Mouse (Mus musculus): ENCODE measurements around the gene Lsm3. TPM values are rescaled to one million over a fixed set of nuclear protein-coding genes. Genes with fewer than 3 reads are reported as not detected.
"Not testable (repeated sequence)": the region's sequence is repeated elsewhere in the genome, so short reads cannot be mapped to it uniquely, and the experiment has no call there.

Gene Lsm3
- polyA plus RNA-seq (2015; fragmentation: Nextera tagmentation; extraction: Ambion mirVana): 107 and 121 TPM in 2 replicates

DNA sequence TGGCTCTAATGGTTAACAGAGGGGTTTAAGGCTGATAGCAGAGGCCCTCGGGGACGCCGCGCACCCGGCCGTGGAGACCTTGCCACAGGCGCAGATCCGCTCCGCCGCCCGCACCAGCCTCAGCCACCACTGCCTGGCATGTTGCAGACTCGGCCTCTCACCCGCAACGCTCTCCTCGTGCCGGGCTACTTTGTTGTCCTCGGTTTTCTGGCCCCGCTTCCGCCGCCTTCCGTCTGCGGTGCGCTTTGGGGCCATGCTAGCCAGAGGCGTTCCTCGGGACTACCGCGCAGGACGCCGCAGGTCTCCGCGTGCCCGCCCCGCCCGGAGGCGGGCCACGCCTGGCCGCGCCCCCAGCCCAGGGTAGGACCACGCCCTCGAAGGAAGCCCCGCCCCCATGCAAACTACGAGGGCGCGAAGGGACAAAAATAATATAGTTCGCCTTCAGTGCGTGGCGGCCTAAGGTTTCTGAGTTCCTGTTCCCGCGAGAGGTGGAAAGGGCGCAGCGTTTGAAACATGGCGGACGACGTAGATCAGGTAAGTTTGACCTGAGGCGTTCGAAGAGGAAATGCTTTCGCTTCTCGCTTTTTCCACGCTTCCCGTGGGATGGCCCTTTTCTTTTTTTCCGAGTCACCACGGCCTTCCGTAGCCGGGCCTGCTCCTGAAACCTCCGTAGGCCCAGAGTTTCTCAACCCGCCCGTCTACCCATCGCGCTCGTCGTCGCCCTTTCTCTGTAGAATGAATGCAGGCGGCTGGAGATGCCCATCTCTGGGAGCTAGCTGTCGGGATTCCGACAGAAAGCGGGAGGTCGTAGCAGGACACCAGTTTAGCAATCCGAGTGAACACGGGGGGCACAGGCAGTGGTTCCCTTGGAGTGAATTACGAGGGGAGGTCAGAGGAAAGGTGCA lies at the start of gene Lsm3, which contains the start of gene Xpc:
TSS of gene Lsm3 (plus strand) at position 384 of the 905 bp plus-strand sequence.
TSS of gene Xpc (minus strand) at position 344 of the 905 bp plus-strand sequence.
- DNase-seq (ENCODE audit: low spot score) (peak; percentile 98), ATAC-seq (ENCODE audit: low FRiP score, low TSS enrichment) (peak; percentile 99)
- TF ChIP-seq EP300 (optimal IDR thresholded peaks at IDR 0.05): peak; percentile 97
- TF ChIP-seq CTCF (IDR thresholded peaks at IDR 0.05; ENCODE audit: low read depth): peak; percentile 18; the same call in 1 of the 2 replicates
- Histone ChIP-seq H3K4me3 (ENCODE audit: low read depth, low read length) (peak within 1 kb of the TSS; percentile 85), H3K27me3 (ENCODE audit: control insufficient read depth, insufficient read depth, low read length) (no peaks in the 10 kb centered on the region), H3K9me3 (ENCODE audit: control insufficient read depth, low read length) (no peaks in the 10 kb centered on the region), H3K27ac (replicated peaks) (peak within 1 kb of the TSS; percentile 71), H3K9ac (ENCODE audit: low read length) (peak within 1 kb of the TSS; percentile 89), H3K4me1 (replicated peaks; ENCODE audit: control insufficient read depth, insufficient read depth) (peaks cover 4% of the 10 kb centered on the region; the same call in 1 of the 2 replicates), H3K4me2 (replicated peaks; ENCODE audit: low read depth) (peak within 1 kb of the TSS; percentile 92), H3K36me3 (ENCODE audit: control insufficient read depth, insufficient read depth, low read length) (0 out of 2 replicates have a peak, but pooled peaks cover 7% of the 10 kb centered on the region)
- WGBS: under 1% methylated on average over 78 of the region's 80 CpGs

DNA sequence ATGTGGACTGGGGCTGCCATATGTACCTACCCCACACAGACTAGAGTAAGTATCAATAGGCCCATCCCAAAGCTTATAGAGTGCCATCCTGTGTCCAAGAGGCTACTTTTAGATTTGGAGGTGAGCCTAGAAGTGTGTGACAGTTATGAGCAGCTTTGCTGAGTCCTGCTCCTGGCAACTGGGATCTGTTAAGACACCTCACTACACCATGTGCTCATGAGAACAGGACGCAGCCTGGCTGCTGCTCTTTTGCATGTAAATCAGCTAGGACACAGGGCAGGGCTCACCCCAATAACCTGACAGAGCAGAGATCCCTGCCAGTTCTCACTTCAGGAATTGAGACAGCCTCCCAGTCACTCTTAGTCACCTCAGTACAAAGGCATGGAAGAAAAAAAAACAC lies 48.6 kb upstream of the Lsm3 start:
- peaks cover 13% of the 10 kb centered on the region; the same call in 1 of the 2 replicates for H3K36me3 ChIP-seq (ENCODE audit: control insufficient read depth, insufficient read depth, low read length)
- TF ChIP-seq CTCF (IDR thresholded peaks at IDR 0.05; ENCODE audit: low read depth) (no peak), EP300 (optimal IDR thresholded peaks at IDR 0.05) (no peak)
- H3K9me3 ChIP-seq (ENCODE audit: control insufficient read depth, low read length): no peaks in the 10 kb centered on the region
- no peak overlapping the region for H3K4me2 ChIP-seq (replicated peaks; ENCODE audit: low read depth)
- no peak overlapping the region for H3K4me3 ChIP-seq (ENCODE audit: low read depth, low read length)
- ATAC-seq (ENCODE audit: low FRiP score, low TSS enrichment): peak; percentile 27; the same call in 1 of the 2 replicates
- no peaks in the 10 kb centered on the region; the same call in 1 of the 2 replicates for H3K4me1 ChIP-seq (replicated peaks; ENCODE audit: control insufficient read depth, insufficient read depth)
- 85% methylated on average over 1 of the region's 1 CpGs for WGBS
- no peaks in the 10 kb centered on the region for H3K27me3 ChIP-seq (ENCODE audit: control insufficient read depth, insufficient read depth, low read length)
- H3K9ac ChIP-seq (ENCODE audit: low read length): no peak overlapping the region
- no peak for DNase-seq (ENCODE audit: low spot score)
- no peak overlapping the region for H3K27ac ChIP-seq (replicated peaks)

DNA sequence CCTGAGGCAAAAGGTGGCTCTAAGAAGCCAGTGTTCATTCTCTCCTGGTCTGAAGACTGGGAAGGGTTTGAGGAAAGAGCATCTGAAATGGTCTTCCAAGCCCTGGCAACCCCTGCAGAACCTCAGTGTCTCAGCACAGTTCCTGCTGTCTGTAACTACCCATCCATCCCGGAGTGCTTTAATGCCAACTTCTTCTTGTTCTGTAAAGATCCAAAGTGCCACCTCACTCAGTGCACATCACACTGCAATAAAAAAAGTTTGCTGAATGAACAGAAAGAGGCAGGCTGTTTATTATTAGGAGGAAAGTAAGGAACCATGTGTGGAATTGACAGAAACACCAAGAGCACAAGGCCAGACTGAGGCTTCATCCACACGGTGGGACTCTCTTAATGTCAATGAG lies 45.0 kb upstream of the Lsm3 start:
- no peak for ATAC-seq (ENCODE audit: low FRiP score, low TSS enrichment)
- 84% methylated on average over 2 of the region's 2 CpGs for WGBS
- Histone ChIP-seq H3K27me3 (ENCODE audit: control insufficient read depth, insufficient read depth, low read length) (no peaks in the 10 kb centered on the region), H3K4me1 (replicated peaks; ENCODE audit: control insufficient read depth, insufficient read depth) (peaks cover 7% of the 10 kb centered on the region), H3K27ac (replicated peaks) (no peak overlapping the region), H3K4me3 (ENCODE audit: low read depth, low read length) (no peak overlapping the region), H3K36me3 (ENCODE audit: control insufficient read depth, insufficient read depth, low read length) (peaks cover 3% of the 10 kb centered on the region; the same call in 1 of the 2 replicates), H3K9ac (ENCODE audit: low read length) (no peak overlapping the region), H3K9me3 (ENCODE audit: control insufficient read depth, low read length) (no peaks in the 10 kb centered on the region), H3K4me2 (replicated peaks; ENCODE audit: low read depth) (no peak overlapping the region)
- no peak for DNase-seq (ENCODE audit: low spot score)
- TF ChIP-seq CTCF (IDR thresholded peaks at IDR 0.05; ENCODE audit: low read depth): no peak
- TF ChIP-seq EP300 (optimal IDR thresholded peaks at IDR 0.05): no peak

DNA sequence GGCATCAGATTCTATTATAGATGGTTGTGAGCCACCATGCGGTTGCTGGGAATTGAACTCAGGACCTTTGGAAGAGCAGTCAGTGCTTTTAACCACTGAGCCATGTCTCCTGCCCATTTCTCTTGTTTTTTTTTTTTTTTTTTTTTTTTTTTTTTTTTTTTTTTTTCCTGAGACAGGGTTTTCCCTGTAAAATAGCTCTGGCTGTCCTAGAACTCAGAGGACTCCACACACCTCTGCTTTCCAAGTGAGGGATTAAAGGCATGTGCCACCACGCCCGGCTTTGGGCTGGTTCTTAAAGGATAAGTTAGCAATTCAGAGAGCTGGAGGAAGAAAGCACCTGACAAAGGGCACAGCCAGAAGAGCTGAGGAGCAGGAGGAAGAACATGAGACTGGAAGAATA lies 44.3 kb upstream of the Lsm3 start:
- not testable (repeated sequence) for DNase-seq (ENCODE audit: low spot score); H3K27me3 ChIP-seq (ENCODE audit: control insufficient read depth, insufficient read depth, low read length); H3K4me1 ChIP-seq (replicated peaks; ENCODE audit: control insufficient read depth, insufficient read depth); H3K36me3 ChIP-seq (ENCODE audit: control insufficient read depth, insufficient read depth, low read length); H3K9ac ChIP-seq (ENCODE audit: low read length); H3K9me3 ChIP-seq (ENCODE audit: control insufficient read depth, low read length); H3K4me2 ChIP-seq (replicated peaks; ENCODE audit: low read depth); ATAC-seq (ENCODE audit: low FRiP score, low TSS enrichment); H3K4me3 ChIP-seq (ENCODE audit: low read depth, low read length)
- 0 out of 2 replicates have a peak overlapping the region, but pooled peaks have one; percentile 4 for H3K27ac ChIP-seq (replicated peaks)
- 82% methylated on average over 3 of the region's 3 CpGs for WGBS

DNA sequence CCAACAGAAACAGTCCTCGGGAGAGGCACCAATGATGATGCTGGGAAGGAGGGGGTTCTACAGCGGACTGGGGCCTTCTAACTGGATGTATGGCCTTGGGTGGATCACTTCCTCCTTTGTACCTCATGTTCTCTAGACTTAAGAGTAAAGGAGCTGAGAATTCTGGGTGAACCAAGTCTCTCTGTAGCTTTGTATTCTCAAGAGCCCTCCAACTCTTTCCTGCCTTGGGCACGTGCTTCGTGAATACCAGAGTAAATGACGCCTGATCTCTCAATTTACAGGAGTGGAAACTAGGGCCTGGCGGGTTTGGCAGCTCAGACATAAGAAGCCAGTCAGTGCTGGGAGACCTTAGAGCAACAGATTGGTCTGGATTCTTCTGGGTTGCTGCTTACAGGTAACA lies 43.4 kb upstream of the Lsm3 start:
- no peak overlapping the region; the same call in 1 of the 2 replicates for H3K27ac ChIP-seq (replicated peaks)
- H3K4me1 ChIP-seq (replicated peaks; ENCODE audit: control insufficient read depth, insufficient read depth): peaks cover 7% of the 10 kb centered on the region
- peak overlapping the region; percentile 76 for H3K4me3 ChIP-seq (ENCODE audit: low read depth, low read length)
- H3K4me2 ChIP-seq (replicated peaks; ENCODE audit: low read depth): peak overlapping the region; percentile 77
- ATAC-seq (ENCODE audit: low FRiP score, low TSS enrichment) (no peak), DNase-seq (ENCODE audit: low spot score) (no peak)
- H3K27me3 ChIP-seq (ENCODE audit: control insufficient read depth, insufficient read depth, low read length): no peaks in the 10 kb centered on the region
- no peaks in the 10 kb centered on the region for H3K9me3 ChIP-seq (ENCODE audit: control insufficient read depth, low read length)
- TF ChIP-seq CTCF (IDR thresholded peaks at IDR 0.05; ENCODE audit: low read depth): no peak
- TF ChIP-seq EP300 (optimal IDR thresholded peaks at IDR 0.05): no peak
- peak overlapping the region; percentile 75 for H3K9ac ChIP-seq (ENCODE audit: low read length)
- 26% methylated on average over 6 of the region's 6 CpGs for WGBS
- H3K36me3 ChIP-seq (ENCODE audit: control insufficient read depth, insufficient read depth, low read length): no peaks in the 10 kb centered on the region; the same call in 1 of the 2 replicates
